ENCODE assay signal across 13 mouse cellular contexts in the genomic region with DNA sequence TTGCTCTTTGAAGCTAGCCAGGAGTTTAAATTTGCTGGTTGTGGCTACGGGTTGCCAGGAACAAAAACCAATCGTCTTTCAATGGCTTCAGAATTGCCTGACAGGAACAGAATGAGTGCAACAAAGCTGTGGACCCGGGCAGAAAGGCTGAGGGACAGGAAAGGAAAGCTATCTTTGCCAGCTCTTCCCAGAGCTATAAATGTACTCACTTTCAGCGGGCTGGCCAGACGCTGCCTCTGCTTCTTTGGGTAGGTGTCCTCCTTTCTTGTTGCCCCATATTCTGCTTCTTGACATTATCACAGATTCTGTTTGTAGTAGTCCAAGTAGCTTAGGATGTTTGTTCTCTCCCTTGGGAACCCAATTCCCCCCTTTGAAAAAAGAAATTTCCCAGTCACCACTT.
"Had no signal": no experiment of that assay in that cellular context is flagged by ENCODE, and none has a peak within 500 bp of the region (broad histone marks: within the 10 kb centered on the region; RNA-seq: fewer than 3 reads in every experiment).

No protein-coding gene starts in this region.

- DNase-seq: lung, adult 18-20 months; lung, embryonic 14.5 days; lung, postnatal 10 days; lung, postnatal 4 days; midbrain, embryonic 14.5 days; retina, postnatal 1 day; right cerebral cortex, postnatal 25 days; right cerebral cortex, postnatal 4 days; spleen, adult 18-20 months; thymus, adult 18-20 months; thymus, postnatal 14 days; thymus, postnatal 36 days had no signal

- ATAC-seq: midbrain, embryonic 16.5 days had no signal
